Mouse (Mus musculus) embryo, embryonic 11 days (tissue): ENCODE results near the gene Stfa2.
"Not testable (repeated sequence)": the region's sequence is repeated elsewhere in the genome, so short reads cannot be mapped to it uniquely, and the experiment has no call there.

Experiments
- DNase-seq: peaks from one replicate; pipeline ENCODE4 v3.0.0-alpha.2; 2015

The Stfa2 gene

GRCm38 (mm10) chr16:36408357-36408756 lies at the start of gene Stfa2:
Gene Stfa2, minus strand, starts transcription at chr16:36408457.
- no peak for DNase-seq

- no peak for DNase-seq
Observed at GRCm38 (mm10) chr16:36455342-36455802, 47.1 kb upstream of the Stfa2 start, which contains the start of gene Stfa3. Gene Stfa3, minus strand, starts transcription at chr16:36455392.

- DNase-seq: not testable (repeated sequence)
Observed at GRCm38 (mm10) chr16:36420979-36421378, 12.7 kb upstream of the Stfa2 start.

GRCm38 (mm10) chr16:36389060-36389459 lies 19.2 kb downstream of the Stfa2 start:
- DNase-seq: peak; percentile 1

GRCm38 (mm10) chr16:36367648-36368047 lies 40.6 kb downstream of the Stfa2 start, which contains the start of gene BC100530:
Gene BC100530, minus strand, starts transcription at chr16:36367748.
- not testable (repeated sequence) for DNase-seq
